Mouse (Mus musculus) liver, adult 2 months (tissue): Measurements from ENCODE around the gene Hnf1a.

ENCODE experiments used
- CTCF ChIP-seq: fragments of 200-500 bp; IDR thresholded peaks from 2 replicates; pipeline ENCODE4 v1.5.1; 2011; ENCODE audit warnings: low read depth, low read length, control low read depth
- POLR2A ChIP-seq: fragments of 200-500 bp; IDR thresholded peaks from 2 replicates; pipeline ENCODE4 v1.6.1; 2011; ENCODE audit warnings: low read length, control low read depth; ENCODE audit not compliant: insufficient read depth; ENCODE audit errors: extremely low read depth

DNA sequence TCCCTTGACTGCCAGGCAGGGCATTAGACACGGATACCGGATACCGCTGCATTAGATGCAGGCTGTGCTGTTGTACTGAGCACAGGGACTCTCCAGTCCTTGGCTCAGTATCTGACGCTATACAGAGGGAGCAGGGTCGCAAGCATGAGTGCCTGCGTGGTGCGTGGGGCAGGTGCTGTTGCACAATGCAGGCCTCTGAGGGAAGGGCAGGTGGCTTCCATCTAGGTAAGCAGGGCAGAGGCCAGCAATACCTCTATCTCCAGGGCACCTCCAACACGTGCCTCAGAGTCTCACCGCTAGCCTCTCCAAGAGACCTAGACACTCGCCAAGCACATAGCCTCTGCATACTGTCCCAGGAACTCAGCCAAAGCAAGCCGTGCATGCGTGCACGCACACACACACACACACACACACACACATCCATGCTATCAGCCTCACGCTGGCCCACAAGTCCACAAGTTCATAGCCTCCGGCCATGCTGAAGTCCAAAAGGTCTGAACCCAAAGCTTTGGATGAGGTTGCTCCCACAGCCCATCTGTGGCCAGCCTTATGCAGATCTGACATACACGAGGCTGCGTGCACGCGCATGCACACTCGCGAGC lies 19.5 kb downstream of the Hnf1a start:
- TF ChIP-seq CTCF (no peak), POLR2A (no peak)
